Mouse (Mus musculus): ENCODE data around the gene Miga1.

- TF ChIP-seq MEF2A (IDR thresholded peaks at IDR 0.05; ENCODE audit: borderline replicate concordance, low read depth, low read length), result no peak
- TF ChIP-seq MAFK (IDR thresholded peaks at IDR 0.05; ENCODE audit: insufficient replicate concordance, low read length), result no peak
- TF ChIP-seq MAX (IDR thresholded peaks at IDR 0.05; ENCODE audit: low read length), result no peak
- TF ChIP-seq TBP (conservative IDR thresholded peaks at IDR 0.05; ENCODE audit: low read depth, low read length), result no peak
Observed at GRCm38 (mm10) chr3:152355361-152355760, 15.2 kb upstream of the Miga1 start.
